Mouse (Mus musculus) liver, postnatal 0 days (tissue): Measurements from ENCODE around the gene Podnl1. TPM values are rescaled to one million over a fixed set of nuclear protein-coding genes. Genes with fewer than 3 reads are reported as not detected.
A peak's percentile ranks its signal among the peaks of the same experiment; 100 is the strongest.

Experiments used
- ATAC-seq: fragments of 200-750 bp; cut with Nextera tagmentation; 2 replicates; pipeline ENCODE4 v1.8.0; 2017; ENCODE audit warnings: mild to moderate bottlenecking, moderate library complexity
- DNase-seq: peaks from one replicate; pipeline ENCODE4 v3.0.0-alpha.2; 2016
- H3K27ac ChIP-seq: fragments of 300-500 bp; sonication (generic); 2 replicates; pipeline ENCODE4 v1.5.1; 2014; ENCODE audit warnings: antibody characterized with exemption, moderate library complexity, mild to moderate bottlenecking, low read depth
- H3K27me3 ChIP-seq: fragments of 300-500 bp; sonication (generic); 2 replicates; pipeline ENCODE4 v1.6.1; 2014; ENCODE audit warnings: low read length, control low read depth, mixed read lengths; ENCODE audit not compliant: insufficient read depth
- H3K36me3 ChIP-seq: fragments of 300-500 bp; sonication (generic); replicated peaks from 2 replicates; pipeline ENCODE4 v1.6.1; 2014; ENCODE audit warnings: mild to moderate bottlenecking, control low read depth, low read length, moderate library complexity, mixed read lengths; ENCODE audit not compliant: insufficient read depth
- H3K4me1 ChIP-seq: fragments of 300-500 bp; sonication (generic); 2 replicates; pipeline ENCODE4 v1.6.1; 2014; ENCODE audit warnings: antibody characterized with exemption, mild to moderate bottlenecking, control low read depth; ENCODE audit not compliant: insufficient read depth
- H3K4me2 ChIP-seq: fragments of 300-500 bp; sonication (generic); 2 replicates; pipeline ENCODE4 v1.6.1; 2014; ENCODE audit warnings: low read depth, mild to moderate bottlenecking, low read length, moderate library complexity, mixed read lengths
- H3K4me3 ChIP-seq: fragments of 300-500 bp; sonication (generic); 2 replicates; pipeline ENCODE4 v1.5.1; 2014; ENCODE audit warnings: low read depth, low read length
- H3K9ac ChIP-seq: fragments of 300-500 bp; sonication (generic); replicated peaks from 2 replicates; pipeline ENCODE4 v1.6.1; 2014; ENCODE audit warnings: mild to moderate bottlenecking, moderate library complexity
- H3K9me3 ChIP-seq: fragments of 300-500 bp; sonication (generic); 2 replicates; pipeline ENCODE4 v1.6.1; 2016; ENCODE audit warnings: mild to moderate bottlenecking, control low read depth, low read length, mixed read lengths
- CTCF ChIP-seq: sonication (generic); IDR thresholded peaks from 2 replicates; pipeline ENCODE4 v1.5.1; 2016; ENCODE audit warnings: antibody characterized with exemption, low read depth
- EP300 ChIP-seq: IDR thresholded peaks from 2 replicates; pipeline ENCODE4 v1.6.1; 2016; ENCODE audit warnings: antibody characterized with exemption, low read depth, mild to moderate bottlenecking
- WGBS: fragments of 180-500 bp; shearing (Covaris S2); extraction: QIAGEN DNeasy Blood & Tissue Kit; methylation state at CpG from one replicate; pipeline ENCODE4 v1.1.7; 2014; ENCODE audit not compliant: insufficient replicate concordance; 5-methylcytosine and 5-hydroxymethylcytosine counted together
- polyA plus RNA-seq: library from polyadenylated mRNA; unstranded; fragments of >200 nt; fragmentation: Nextera tagmentation; extraction: Ambion mirVana; gene quantifications from 2 replicates; pipeline ENCODE4 v1.2.1, GENCODE M21; 2015

The Podnl1 gene
- polyA plus RNA-seq, 1 experiment from 2014 or later: not detected

DNA sequence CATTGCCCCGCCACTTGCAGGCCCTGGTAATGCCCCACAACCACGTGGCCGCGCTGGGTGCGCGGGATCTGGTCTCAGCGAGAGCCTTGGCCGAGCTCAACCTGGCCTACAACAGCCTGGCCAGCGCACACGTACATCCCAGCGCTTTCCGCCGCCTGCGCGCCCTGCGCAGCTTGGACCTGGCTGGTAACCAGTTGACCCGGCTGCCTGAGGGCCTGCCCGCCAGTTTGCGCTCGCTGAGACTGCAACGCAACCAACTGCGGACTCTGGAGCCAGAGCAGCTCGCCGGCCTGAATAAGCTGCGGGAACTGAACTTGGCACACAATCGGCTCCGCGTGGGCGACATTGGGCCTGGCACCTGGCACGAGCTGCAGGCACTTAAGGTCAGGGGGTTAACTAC, 5.0 kb downstream of the Podnl1 start:
- Histone ChIP-seq H3K27me3 (no peaks in the 10 kb centered on the region), H3K4me3 (no peak overlapping the region), H3K9me3 (no peaks in the 10 kb centered on the region), H3K36me3 (peaks cover 19% of the 10 kb centered on the region; the same call in 1 of the 2 replicates), H3K4me1 (no peaks in the 10 kb centered on the region), H3K4me2 (no peak overlapping the region), H3K27ac (no peak overlapping the region), H3K9ac (no peak overlapping the region)
- ATAC-seq (no peak), DNase-seq (no peak)
- TF ChIP-seq CTCF (no peak), EP300 (no peak)
- 63% methylated on average over 30 of the region's 30 CpGs for WGBS

GRCm38 (mm10) chr8:84132225-84132624, 6.4 kb downstream of the Podnl1 start:
- DNase-seq: no peak
- Histone ChIP-seq H3K27ac (no peak overlapping the region), H3K4me3 (no peak overlapping the region), H3K36me3 (peaks cover 28% of the 10 kb centered on the region), H3K4me2 (no peak overlapping the region), H3K9me3 (no peaks in the 10 kb centered on the region), H3K27me3 (no peaks in the 10 kb centered on the region), H3K9ac (no peak overlapping the region), H3K4me1 (no peaks in the 10 kb centered on the region)
- ATAC-seq: no peak
- TF ChIP-seq EP300 (no peak), CTCF (no peak)
- WGBS: 59% methylated on average over 8 of the region's 8 CpGs

- H3K4me2 ChIP-seq: no peak overlapping the region
- no peak overlapping the region for H3K9ac ChIP-seq
- no peaks in the 10 kb centered on the region for H3K9me3 ChIP-seq
- H3K4me3 ChIP-seq: no peak overlapping the region
- H3K27ac ChIP-seq: no peak overlapping the region
- H3K36me3 ChIP-seq: peaks cover 58% of the 10 kb centered on the region
- TF ChIP-seq CTCF: no peak
- TF ChIP-seq EP300: no peak
- H3K27me3 ChIP-seq: no peaks in the 10 kb centered on the region
- 76% methylated on average over 3 of the region's 3 CpGs for WGBS
- no peak for ATAC-seq
- DNase-seq: no peak
- no peaks in the 10 kb centered on the region for H3K4me1 ChIP-seq
These were observed 12.1 kb downstream of the Podnl1 start for GRCm38 (mm10) chr8:84137848-84138247.

DNA sequence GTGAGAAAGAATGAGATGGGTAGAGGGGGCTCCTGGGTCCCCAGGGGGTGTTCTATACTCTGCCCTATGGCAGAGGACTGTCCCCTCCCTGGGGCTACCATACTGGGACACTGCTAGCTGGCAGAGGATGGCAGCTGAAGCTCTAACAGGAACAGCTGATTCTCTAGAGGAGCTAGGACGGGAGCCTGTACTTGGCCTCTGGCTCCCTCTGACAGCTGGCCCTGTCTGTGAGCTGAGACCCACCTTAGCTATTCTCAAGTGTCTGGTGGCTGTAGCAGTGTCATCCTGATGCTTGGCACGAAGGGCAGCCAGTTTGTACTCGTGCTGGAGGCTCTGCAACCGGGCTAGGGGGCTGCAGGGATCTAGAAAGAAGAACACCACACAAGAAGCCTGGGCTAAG, 15.0 kb downstream of the Podnl1 start:
- H3K9me3 ChIP-seq: no peaks in the 10 kb centered on the region
- no peak overlapping the region for H3K4me2 ChIP-seq
- DNase-seq: no peak
- WGBS: 82% methylated on average over 4 of the region's 4 CpGs
- H3K27ac ChIP-seq: no peak overlapping the region
- no peak overlapping the region for H3K9ac ChIP-seq
- H3K4me3 ChIP-seq: no peak overlapping the region
- TF ChIP-seq CTCF: no peak
- no peak for TF ChIP-seq EP300
- H3K36me3 ChIP-seq: peaks cover 59% of the 10 kb centered on the region
- no peak for ATAC-seq
- H3K4me1 ChIP-seq: no peaks in the 10 kb centered on the region
- H3K27me3 ChIP-seq: no peaks in the 10 kb centered on the region

DNA sequence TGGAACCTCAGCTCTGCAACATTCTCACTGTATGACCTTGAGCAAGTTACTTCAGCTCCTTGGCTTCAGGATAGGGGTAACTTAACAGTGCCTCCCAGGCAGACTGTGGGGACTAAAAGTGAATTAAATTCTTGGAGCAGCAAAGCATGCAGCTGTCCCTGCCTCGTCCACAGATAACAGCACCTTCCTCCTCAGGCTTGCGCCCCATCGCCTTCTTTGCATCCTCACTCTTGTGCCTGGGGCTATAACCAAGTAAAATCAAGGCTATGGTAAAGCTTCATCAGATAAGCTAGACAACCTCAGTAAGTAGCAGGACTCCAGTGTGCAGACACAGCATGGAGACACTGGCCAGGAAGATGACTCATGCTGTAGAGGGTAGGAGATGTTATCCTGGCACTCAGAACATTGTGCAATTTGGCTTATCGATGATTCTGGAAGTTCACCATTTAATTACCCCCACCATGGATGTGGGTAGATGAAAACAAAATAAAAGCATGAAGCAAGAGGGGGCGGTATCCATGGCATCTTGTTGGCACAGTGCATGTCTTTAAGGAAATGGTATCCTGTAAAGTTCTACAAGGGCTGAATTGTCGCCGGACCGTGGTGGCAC, 19.0 kb downstream of the Podnl1 start:
- H3K27me3 ChIP-seq: no peaks in the 10 kb centered on the region
- TF ChIP-seq EP300: no peak
- TF ChIP-seq CTCF: no peak
- H3K4me3 ChIP-seq: no peak overlapping the region
- H3K36me3 ChIP-seq: peaks cover 34% of the 10 kb centered on the region
- ATAC-seq (no peak), DNase-seq (no peak)
- H3K9ac ChIP-seq: no peak overlapping the region
- no peaks in the 10 kb centered on the region for H3K9me3 ChIP-seq
- 86% methylated on average over 8 of the region's 8 CpGs for WGBS
- peaks cover 22% of the 10 kb centered on the region for H3K4me1 ChIP-seq
- no peak overlapping the region for H3K4me2 ChIP-seq
- no peak overlapping the region for H3K27ac ChIP-seq

- TF ChIP-seq CTCF: no peak
- TF ChIP-seq EP300: no peak
- H3K4me1 ChIP-seq: peaks cover 22% of the 10 kb centered on the region
- ATAC-seq: peak; percentile 55
- no peak overlapping the region for H3K27ac ChIP-seq
- no peaks in the 10 kb centered on the region for H3K27me3 ChIP-seq
- WGBS: 5% methylated on average over 14 of the region's 14 CpGs
- peak overlapping the region; percentile 83 for H3K4me3 ChIP-seq
- DNase-seq: peak; percentile 49
- H3K36me3 ChIP-seq: peaks cover 22% of the 10 kb centered on the region
- H3K9ac ChIP-seq: peak overlapping the region; percentile 83
- peak overlapping the region; percentile 97 for H3K4me2 ChIP-seq
- H3K9me3 ChIP-seq: no peaks in the 10 kb centered on the region
These were observed 21.6 kb downstream of the Podnl1 start for GRCm38 (mm10) chr8:84147324-84147766.
